Mouse (Mus musculus) liver, embryonic 13.5 days (tissue): ENCODE results near the gene Ift88. TPM values are rescaled to one million over a fixed set of nuclear protein-coding genes. Genes with fewer than 3 reads are reported as not detected.
"Not testable (repeated sequence)": the region's sequence is repeated elsewhere in the genome, so short reads cannot be mapped to it uniquely, and the experiment has no call there.

Experiments used
- ATAC-seq: fragments of 200-750 bp; cut with Nextera tagmentation; 2 replicates; pipeline ENCODE4 v1.8.0; 2017; ENCODE audit warnings: low read depth, mild to moderate bottlenecking, moderate number of reproducible peaks, moderate library complexity
- DNase-seq: peaks from one replicate; pipeline ENCODE4 v3.0.0; 2022
- H3K27ac ChIP-seq: fragments of 300-500 bp; sonication (generic); 2 replicates; pipeline ENCODE4 v1.5.1; 2015; ENCODE audit warnings: moderate library complexity, mild to moderate bottlenecking, inconsistent platforms
- H3K27me3 ChIP-seq: fragments of 300-500 bp; sonication (generic); 2 replicates; pipeline ENCODE4 v1.6.1; 2015; ENCODE audit warnings: mild to moderate bottlenecking, inconsistent platforms
- H3K36me3 ChIP-seq: fragments of 300-500 bp; sonication (generic); 2 replicates; pipeline ENCODE4 v1.6.1; 2015; ENCODE audit warnings: mild to moderate bottlenecking, inconsistent platforms
- H3K4me1 ChIP-seq: fragments of 300-500 bp; sonication (generic); replicated peaks from 2 replicates; pipeline ENCODE4 v1.6.1; 2015; ENCODE audit warnings: inconsistent platforms
- H3K4me2 ChIP-seq: fragments of 300-500 bp; sonication (generic); 2 replicates; pipeline ENCODE4 v1.6.1; 2015; ENCODE audit warnings: inconsistent platforms, mild to moderate bottlenecking, moderate library complexity
- H3K4me3 ChIP-seq: fragments of 300-500 bp; sonication (generic); replicated peaks from 2 replicates; pipeline ENCODE4 v1.5.1; 2015; ENCODE audit warnings: mild to moderate bottlenecking, inconsistent platforms
- H3K9ac ChIP-seq: fragments of 300-500 bp; sonication (generic); 2 replicates; pipeline ENCODE4 v1.6.1; 2015; ENCODE audit warnings: mild to moderate bottlenecking, inconsistent platforms
- H3K9me3 ChIP-seq: fragments of 300-500 bp; sonication (generic); replicated peaks from 2 replicates; pipeline ENCODE4 v1.6.1; 2016; ENCODE audit warnings: inconsistent platforms
- WGBS: fragments of 180-500 bp; shearing (Covaris S2); methylation state at CpG from one replicate; pipeline ENCODE4 v1.1.7; 2015; ENCODE audit not compliant: insufficient replicate concordance; 5-methylcytosine and 5-hydroxymethylcytosine counted together
- polyA plus RNA-seq: library from polyadenylated mRNA; unstranded; fragments of >200 nt; fragmentation: Nextera tagmentation; extraction: Ambion mirVana; gene quantifications from 2 replicates; pipeline ENCODE4 v1.2.1, GENCODE M21; 2015

Ift88 gene
- polyA plus RNA-seq, 1 experiment from 2014 or later: 1.7 TPM

- Histone ChIP-seq H3K4me2 (no peak overlapping the region), H3K9ac (no peak overlapping the region), H3K4me3 (no peak overlapping the region), H3K27me3 (no peaks in the 10 kb centered on the region), H3K9me3 (no peaks in the 10 kb centered on the region), H3K36me3 (no peaks in the 10 kb centered on the region), H3K4me1 (no peaks in the 10 kb centered on the region), H3K27ac (no peak overlapping the region)
- ATAC-seq (no peak), DNase-seq (no peak)
- WGBS: 77% methylated on average over 5 of the region's 5 CpGs
These were observed 36.0 kb downstream of the Ift88 start for GRCm38 (mm10) chr14:57459883-57460282.

GRCm38 (mm10) chr14:57460326-57460725 is 36.5 kb downstream of the Ift88 start:
- ATAC-seq, H3K9me3 ChIP-seq, H3K4me3 ChIP-seq, H3K36me3 ChIP-seq, H3K4me2 ChIP-seq, H3K27me3 ChIP-seq, H3K9ac ChIP-seq, H3K4me1 ChIP-seq, DNase-seq, H3K27ac ChIP-seq: not testable (repeated sequence)
- WGBS: 68% methylated on average over 5 of the region's 5 CpGs

DNA sequence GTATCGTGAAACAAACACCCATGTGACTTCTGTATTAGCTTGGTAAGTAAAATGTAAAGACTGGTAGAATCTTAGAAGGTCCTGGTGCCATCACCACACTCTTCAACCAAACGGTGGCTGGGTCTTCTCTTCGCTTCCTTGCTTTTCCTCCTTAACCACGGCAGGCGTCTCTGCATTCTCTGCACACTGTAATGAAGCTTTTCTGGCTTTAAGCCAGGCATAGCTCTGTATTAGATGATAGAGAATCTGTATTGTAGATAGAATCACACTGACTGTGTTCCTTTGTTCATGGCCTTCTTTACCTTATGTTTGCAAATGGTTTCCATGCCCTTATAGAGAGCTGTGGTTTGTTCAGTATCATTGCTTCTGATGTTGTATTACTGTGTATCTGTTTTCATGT is 39.0 kb downstream of the Ift88 start:
- Histone ChIP-seq H3K27me3 (no peaks in the 10 kb centered on the region), H3K4me2 (no peak overlapping the region), H3K36me3 (no peaks in the 10 kb centered on the region), H3K27ac (no peak overlapping the region), H3K4me1 (no peaks in the 10 kb centered on the region), H3K9me3 (no peaks in the 10 kb centered on the region), H3K4me3 (no peak overlapping the region), H3K9ac (no peak overlapping the region)
- ATAC-seq: no peak
- DNase-seq: no peak
- 69% methylated on average over 5 of the region's 5 CpGs for WGBS

DNA sequence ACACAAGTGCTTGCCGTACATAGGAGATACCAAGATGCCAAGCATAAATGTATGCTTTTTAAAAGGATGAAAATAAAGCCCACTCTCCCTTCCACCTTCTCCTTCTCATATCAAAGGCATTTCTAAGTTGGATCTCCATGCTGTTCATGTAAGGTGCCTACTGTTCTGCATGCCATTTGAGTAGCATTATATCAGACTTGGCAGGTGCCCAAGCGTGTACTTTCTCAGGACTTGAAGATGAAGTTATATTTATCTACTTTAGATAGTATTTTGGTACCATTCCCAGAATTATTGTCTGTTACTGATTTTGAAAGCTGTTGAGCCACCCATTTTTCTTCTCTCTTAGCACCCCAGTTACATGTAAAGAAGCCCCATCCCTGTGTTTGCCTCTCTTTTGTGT is 51.2 kb downstream of the Ift88 start:
- no peaks in the 10 kb centered on the region for H3K9me3 ChIP-seq
- H3K27ac ChIP-seq: no peak overlapping the region
- ATAC-seq (no peak), DNase-seq (no peak)
- no peaks in the 10 kb centered on the region for H3K36me3 ChIP-seq
- WGBS: 59% methylated on average over 2 of the region's 2 CpGs
- no peak overlapping the region for H3K9ac ChIP-seq
- H3K4me3 ChIP-seq: no peak overlapping the region
- H3K27me3 ChIP-seq: no peaks in the 10 kb centered on the region
- H3K4me2 ChIP-seq: no peak overlapping the region
- H3K4me1 ChIP-seq: no peaks in the 10 kb centered on the region

DNA sequence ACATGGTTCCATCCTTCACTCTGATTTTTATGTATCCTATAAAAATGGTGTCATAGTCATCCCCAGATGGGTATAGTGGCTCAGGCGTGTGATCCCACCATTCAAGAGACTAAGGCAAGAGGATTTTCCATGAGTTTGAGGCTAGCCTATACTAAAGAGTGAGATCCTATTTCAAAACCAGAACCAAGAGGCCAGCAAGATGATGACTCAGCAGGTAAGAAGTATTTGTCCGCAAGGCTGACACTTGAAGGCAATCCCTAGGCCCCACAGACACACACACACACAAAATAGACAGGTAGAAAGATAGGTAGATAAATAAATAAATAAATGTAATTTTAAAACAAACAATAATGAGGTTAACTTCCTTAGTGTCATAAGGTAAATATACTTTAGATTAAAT is 58.4 kb downstream of the Ift88 start:
- Histone ChIP-seq H3K4me1 (no peaks in the 10 kb centered on the region), H3K36me3 (no peaks in the 10 kb centered on the region), H3K9me3 (no peaks in the 10 kb centered on the region), H3K4me2 (no peak overlapping the region), H3K27me3 (no peaks in the 10 kb centered on the region), H3K9ac (no peak overlapping the region), H3K27ac (no peak overlapping the region), H3K4me3 (no peak overlapping the region)
- ATAC-seq: no peak
- WGBS: 51% methylated on average over 2 of the region's 2 CpGs
- no peak for DNase-seq

DNA sequence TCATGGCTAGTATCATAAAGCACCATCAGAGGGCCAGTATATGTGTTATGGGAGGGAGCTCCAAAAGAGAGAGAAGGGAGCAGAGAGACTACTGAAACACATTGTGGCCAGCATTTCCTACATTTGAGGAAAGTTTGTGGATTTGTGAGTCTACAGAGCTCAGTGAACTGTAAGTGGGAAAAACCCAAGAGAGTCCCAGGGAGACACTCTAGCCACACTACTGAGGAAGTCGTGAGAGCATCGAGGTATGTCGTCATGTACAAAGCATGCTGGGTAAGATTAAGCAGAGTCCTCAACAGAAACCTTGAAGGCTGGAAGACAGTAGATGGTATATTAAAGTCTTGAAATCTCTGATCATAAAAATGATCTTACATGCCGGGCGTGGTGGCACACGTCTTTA is 60.3 kb downstream of the Ift88 start:
- ATAC-seq (no peak), DNase-seq (no peak)
- Histone ChIP-seq H3K36me3 (no peaks in the 10 kb centered on the region), H3K4me2 (no peak overlapping the region), H3K9ac (no peak overlapping the region), H3K27me3 (no peaks in the 10 kb centered on the region), H3K9me3 (no peaks in the 10 kb centered on the region), H3K27ac (no peak overlapping the region), H3K4me3 (no peak overlapping the region), H3K4me1 (no peaks in the 10 kb centered on the region)
- 80% methylated on average over 6 of the region's 6 CpGs for WGBS

- Histone ChIP-seq H3K4me1 (no peaks in the 10 kb centered on the region), H3K27me3 (no peaks in the 10 kb centered on the region), H3K27ac (no peak overlapping the region), H3K4me3 (no peak overlapping the region), H3K36me3 (no peaks in the 10 kb centered on the region), H3K9me3 (no peaks in the 10 kb centered on the region), H3K4me2 (no peak overlapping the region), H3K9ac (no peak overlapping the region)
- 66% methylated on average over 3 of the region's 3 CpGs for WGBS
- DNase-seq (no peak), ATAC-seq (no peak)
These were observed 65.8 kb downstream of the Ift88 start for GRCm38 (mm10) chr14:57489696-57490095.

DNA sequence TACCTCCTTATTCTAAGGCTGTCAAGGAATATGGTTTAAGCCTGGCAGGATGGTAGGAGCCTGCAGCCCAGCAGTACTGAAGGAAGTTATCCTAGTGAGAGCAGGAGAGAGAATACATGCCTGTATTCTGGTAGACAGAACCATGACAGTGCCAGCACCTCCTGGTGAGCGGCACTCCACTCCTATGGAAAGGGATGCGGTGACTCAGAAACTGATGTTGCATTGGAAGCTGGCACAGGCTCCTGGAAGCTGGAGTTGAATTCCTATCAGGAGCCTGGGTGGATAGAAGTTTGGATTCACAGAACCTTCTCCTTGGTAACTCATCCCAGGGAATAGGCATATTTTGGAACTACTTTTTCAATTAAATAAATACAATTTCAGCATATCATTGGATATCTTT is 70.0 kb downstream of the Ift88 start:
- no peaks in the 10 kb centered on the region for H3K27me3 ChIP-seq

DNA sequence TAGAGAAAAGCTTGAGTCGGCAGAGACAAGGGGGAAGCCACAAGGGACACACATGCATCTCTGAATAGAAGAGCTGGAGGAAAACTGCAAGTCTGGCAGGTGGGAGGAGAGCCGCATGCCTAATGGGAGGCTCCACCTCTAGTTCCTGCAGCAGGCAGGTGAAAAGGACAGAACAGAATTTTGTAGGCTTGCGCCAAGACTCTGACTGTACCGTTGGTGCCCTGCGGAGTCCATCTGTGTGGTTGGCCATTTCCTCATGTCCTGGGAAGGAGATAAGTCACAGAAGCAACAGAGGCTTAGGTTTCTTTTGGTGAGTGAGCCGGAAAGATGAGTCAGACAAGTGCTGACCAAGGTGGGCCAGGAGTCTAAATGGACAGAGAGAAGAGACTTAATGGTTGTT is 79.9 kb downstream of the Ift88 start:
- 68% methylated on average over 6 of the region's 6 CpGs for WGBS

More for the DNA sequence above, 70.0 kb downstream of the Ift88 start:
- Histone ChIP-seq H3K9me3 (no peaks in the 10 kb centered on the region), H3K36me3 (no peaks in the 10 kb centered on the region), H3K4me1 (no peaks in the 10 kb centered on the region), H3K27ac (no peak overlapping the region), H3K4me3 (no peak overlapping the region), H3K9ac (no peak overlapping the region), H3K4me2 (no peak overlapping the region)
- DNase-seq (no peak), ATAC-seq (no peak)
- WGBS: 80% methylated on average over 2 of the region's 2 CpGs

GRCm38 (mm10) chr14:57509554-57509953 is 85.7 kb downstream of the Ift88 start:
- 66% methylated on average over 6 of the region's 6 CpGs for WGBS
- no peak for DNase-seq

More for the DNA sequence above, 79.9 kb downstream of the Ift88 start:
- no peak overlapping the region for H3K4me2 ChIP-seq
- no peaks in the 10 kb centered on the region for H3K9me3 ChIP-seq
- no peak overlapping the region for H3K4me3 ChIP-seq
- H3K4me1 ChIP-seq: no peaks in the 10 kb centered on the region
- no peaks in the 10 kb centered on the region for H3K27me3 ChIP-seq
- no peak overlapping the region for H3K27ac ChIP-seq
- H3K9ac ChIP-seq: no peak overlapping the region
- no peak for ATAC-seq
- H3K36me3 ChIP-seq: no peaks in the 10 kb centered on the region
- no peak for DNase-seq

DNA sequence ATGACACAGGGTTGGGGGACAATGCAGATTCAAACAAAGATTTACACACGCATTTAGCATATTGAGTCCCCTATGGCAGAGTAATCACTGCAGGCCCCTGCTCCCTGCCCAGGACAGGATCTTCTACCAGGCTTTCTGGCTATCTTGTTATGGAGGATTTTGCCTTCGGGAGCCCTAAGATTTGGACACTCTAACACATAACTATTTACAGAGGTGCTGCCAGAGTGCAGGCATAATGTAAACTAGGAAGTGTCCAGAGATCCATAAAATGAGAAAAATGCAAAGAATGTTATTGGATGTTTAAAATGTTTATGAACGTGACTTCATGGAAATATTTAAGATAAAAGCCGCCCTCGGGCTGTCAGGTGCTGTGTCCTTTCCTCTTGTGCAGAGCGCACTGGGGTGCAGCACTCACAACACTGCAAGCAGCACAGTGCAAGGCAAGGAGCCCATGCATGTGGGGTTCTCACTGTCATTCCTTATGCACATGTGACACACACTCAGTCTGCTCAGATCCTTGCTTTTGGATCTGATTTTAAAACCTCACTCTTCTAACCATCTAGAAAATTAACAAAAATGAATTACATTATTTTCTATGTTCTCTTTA is 91.4 kb downstream of the Ift88 start:
- Histone ChIP-seq H3K36me3 (no peaks in the 10 kb centered on the region), H3K27ac (no peak overlapping the region), H3K4me3 (no peak overlapping the region), H3K9me3 (no peaks in the 10 kb centered on the region), H3K27me3 (no peaks in the 10 kb centered on the region), H3K4me1 (no peaks in the 10 kb centered on the region), H3K9ac (no peak overlapping the region), H3K4me2 (no peak overlapping the region)
- DNase-seq: no peak
- no peak for ATAC-seq
- WGBS: 71% methylated on average over 6 of the region's 6 CpGs

More at GRCm38 (mm10) chr14:57509554-57509953, 85.7 kb downstream of the Ift88 start:
- Histone ChIP-seq H3K27ac (no peak overlapping the region), H3K4me1 (no peaks in the 10 kb centered on the region), H3K9me3 (no peaks in the 10 kb centered on the region), H3K36me3 (no peaks in the 10 kb centered on the region), H3K27me3 (no peaks in the 10 kb centered on the region), H3K4me3 (no peak overlapping the region), H3K9ac (no peak overlapping the region), H3K4me2 (no peak overlapping the region)
- ATAC-seq: no peak

GRCm38 (mm10) chr14:57517001-57517400 is 93.1 kb downstream of the Ift88 start:
- Histone ChIP-seq H3K4me2 (no peak overlapping the region), H3K4me1 (no peaks in the 10 kb centered on the region), H3K27ac (no peak overlapping the region), H3K4me3 (no peak overlapping the region), H3K9me3 (no peaks in the 10 kb centered on the region), H3K27me3 (peaks cover 3% of the 10 kb centered on the region; the same call in 1 of the 2 replicates), H3K9ac (no peak overlapping the region), H3K36me3 (no peaks in the 10 kb centered on the region)
- ATAC-seq: no peak
- no peak for DNase-seq
- WGBS: 80% methylated on average over 7 of the region's 7 CpGs
